Mouse (Mus musculus) left cerebral cortex, postnatal 14 days (tissue): ENCODE measurements around the gene Nat8. TPM values are rescaled to one million over a fixed set of nuclear protein-coding genes. Genes with fewer than 3 reads are reported as not detected.
A peak's percentile ranks its signal among the peaks of the same experiment; 100 is the strongest.
"Not testable (repeated sequence)": the region's sequence is repeated elsewhere in the genome, so short reads cannot be mapped to it uniquely, and the experiment has no call there.

Experiments used
- DNase-seq, 2 experiments: peaks; one replicate each; pipeline ENCODE4 v3.0.0; 2021 to 2022; ENCODE audit warnings: low spot score in 2 of 2, mixed read lengths in 1 of 2
- intact Hi-C: fragments of 180-260 bp; cut with DNase I; formaldehyde crosslinking; loops from one replicate; pipeline ENCODE4 v1.15.1; 2025
- total RNA-seq, 2 experiments: library from RNA; stranded (reverse); gene quantifications; 2 replicates each; pipeline ENCODE4 v1.2.3; 2021

Gene Nat8
- total RNA-seq, 2 experiments from 2014 or later, result 1.2 to 2.0 TPM

DNA sequence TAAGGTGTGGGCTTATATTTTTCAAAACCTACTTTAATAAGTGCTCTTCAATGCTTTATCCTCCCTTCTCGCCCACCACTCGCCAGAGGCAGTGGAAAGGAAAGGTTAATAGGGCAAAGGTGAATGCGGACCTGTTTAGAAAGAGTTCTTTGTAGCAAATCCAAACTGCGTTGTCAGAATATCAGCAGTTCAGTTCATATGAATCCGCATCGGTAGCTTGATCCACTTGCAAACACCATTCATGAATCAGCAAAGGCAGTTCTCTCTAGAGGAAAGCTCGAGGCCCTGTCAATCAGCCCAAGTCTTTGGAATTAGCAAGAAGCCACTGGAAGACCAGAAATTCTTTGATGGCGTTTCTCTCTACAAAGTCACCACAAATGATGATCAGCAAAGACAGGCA, 6.8 kb upstream of the Nat8 start:
- intact Hi-C loops, result loop anchor here (2.0 to 10.0 kb wide), 2 partner anchors 56 to 176 kb away; partner anchors contain the start of gene Figla
- no peak for DNase-seq

DNA sequence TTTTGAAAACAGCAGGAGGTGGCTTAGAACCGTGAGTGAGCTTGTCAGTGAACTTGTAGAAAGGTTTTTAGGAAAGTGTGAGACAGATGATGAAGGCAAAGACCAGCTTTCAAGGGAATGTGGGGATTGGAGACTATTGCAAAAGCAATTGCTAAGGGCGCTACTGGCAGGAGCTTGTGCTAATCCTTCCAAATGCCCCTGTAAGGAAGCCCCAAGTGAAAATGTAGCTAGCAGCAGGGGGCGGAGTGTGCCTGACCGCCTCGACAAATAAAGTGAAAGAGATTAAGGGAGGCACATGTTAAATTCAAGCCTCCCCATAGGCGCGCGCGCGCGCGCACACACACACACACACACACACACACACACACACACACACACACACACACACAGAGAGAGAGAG, 5.4 kb upstream of the Nat8 start:
- peak; percentile 31 to 40 for DNase-seq
- intact Hi-C loops, result loop anchor here (10.0 kb wide), 1 partner anchor 177 kb away; the partner anchor contains the start of gene Figla

GRCm38 (mm10) chr6:85836827-85837226, 4.9 kb upstream of the Nat8 start:
- peak; percentile 57 to 68 for DNase-seq
- intact Hi-C loops, result loop anchor here (10.0 kb wide), 1 partner anchor 178 kb away; the partner anchor contains the start of gene Figla

- intact Hi-C loops, result loop anchor here (10.0 kb wide), 1 partner anchor 179 kb away; the partner anchor contains the start of gene Figla
- not testable (repeated sequence) for DNase-seq
Observed at GRCm38 (mm10) chr6:85836098-85836497, 4.2 kb upstream of the Nat8 start.

- DNase-seq, result not testable (repeated sequence)
- intact Hi-C loops, result loop anchor here (10.0 kb wide), 1 partner anchor 180 kb away; the partner anchor contains the start of gene Figla
Observed at GRCm38 (mm10) chr6:85835104-85835503, 3.2 kb upstream of the Nat8 start.

DNA sequence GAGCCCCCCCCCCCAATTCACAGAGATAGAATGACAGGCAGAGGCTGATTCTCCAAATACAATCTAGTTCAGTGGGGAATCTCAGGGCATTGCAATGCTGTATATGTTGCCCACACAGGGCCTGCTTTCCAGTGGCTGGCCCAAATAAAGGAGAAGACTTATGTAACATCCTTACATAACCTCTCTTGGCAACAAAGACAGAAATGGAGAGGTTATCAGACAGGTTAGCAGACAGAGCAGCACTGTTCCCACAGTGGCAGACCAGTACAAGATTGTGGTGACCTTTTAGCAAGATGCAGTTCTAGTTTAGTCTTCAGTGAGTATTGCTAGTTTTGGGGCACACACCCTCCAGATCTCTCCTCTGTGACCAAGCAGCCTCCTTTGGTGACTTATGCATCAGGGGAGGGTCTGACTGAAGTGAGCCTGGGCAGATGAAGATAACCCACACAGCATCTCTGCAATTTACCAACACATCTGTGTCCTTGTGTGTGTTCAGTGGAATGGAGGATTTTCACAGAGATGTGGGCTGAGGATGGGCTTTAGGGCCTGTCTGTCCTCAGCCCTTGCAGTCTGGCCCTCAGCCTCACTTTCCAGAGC, 2.7 kb upstream of the Nat8 start:
- intact Hi-C loops, result loop anchor here (10.0 kb wide), 1 partner anchor 180 kb away; the partner anchor contains the start of gene Figla
- DNase-seq, result peak in 1 of 2 experiments; percentile 35

- DNase-seq, result no peak
Observed at GRCm38 (mm10) chr6:85829462-85829861, 2.4 kb downstream of the Nat8 start.

GRCm38 (mm10) chr6:85825886-85826285, 6.0 kb downstream of the Nat8 start:
- DNase-seq, result no peak
- intact Hi-C loops, result no loop called here

More at GRCm38 (mm10) chr6:85829462-85829861, 2.4 kb downstream of the Nat8 start:
- intact Hi-C loops, result no loop called here

DNA sequence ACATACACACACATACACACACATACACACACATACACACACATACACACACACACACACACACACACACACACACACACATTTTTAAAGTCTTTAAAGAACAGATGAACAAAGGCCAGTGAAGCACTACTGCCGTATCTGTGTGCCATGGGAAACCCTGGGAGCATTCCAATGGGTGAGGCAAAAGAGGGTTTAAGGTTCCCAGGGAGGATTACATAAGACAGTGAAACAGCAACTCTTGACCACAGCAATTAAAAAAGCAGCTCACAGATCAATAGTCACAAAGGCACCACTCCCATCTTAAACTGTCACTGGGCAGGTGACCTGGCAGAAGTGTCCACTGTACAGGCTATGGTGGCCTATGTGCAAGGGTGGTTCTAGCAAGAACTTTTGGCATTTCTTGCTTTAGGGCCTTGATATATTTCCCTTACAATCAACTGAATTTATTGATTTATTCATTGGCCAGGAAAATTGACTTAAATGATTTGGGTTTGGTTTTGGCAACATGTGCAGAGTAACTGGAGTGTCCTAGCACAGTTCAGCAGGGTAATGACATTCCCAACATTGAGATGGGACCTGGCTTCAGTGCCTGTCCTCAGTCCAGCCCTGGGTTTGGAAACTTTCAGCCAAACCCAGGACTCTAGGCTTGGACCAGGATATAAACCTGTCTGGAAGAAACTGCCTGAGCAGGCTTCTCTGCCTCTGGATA, 8.3 kb downstream of the Nat8 start:
- DNase-seq, result no peak
- intact Hi-C loops, result no loop called here

GRCm38 (mm10) chr6:85822286-85822685, 9.6 kb downstream of the Nat8 start:
- intact Hi-C loops, result no loop called here
- no peak for DNase-seq

- DNase-seq, result no peak
- intact Hi-C loops, result no loop called here
Observed at GRCm38 (mm10) chr6:85820837-85821236, 11.0 kb downstream of the Nat8 start, which contains the start of the genes Nat8f6 and Nat8f5. Gene Nat8f6, minus strand, starts transcription at chr6:85820954. Gene Nat8f5, minus strand, starts transcription at chr6:85820972.

- intact Hi-C loops, result no loop called here
- DNase-seq, result no peak
Observed at GRCm38 (mm10) chr6:85818338-85818737, 13.5 kb downstream of the Nat8 start.

GRCm38 (mm10) chr6:85813339-85813738, 18.5 kb downstream of the Nat8 start:
- intact Hi-C loops, result no loop called here
- no peak for DNase-seq

DNA sequence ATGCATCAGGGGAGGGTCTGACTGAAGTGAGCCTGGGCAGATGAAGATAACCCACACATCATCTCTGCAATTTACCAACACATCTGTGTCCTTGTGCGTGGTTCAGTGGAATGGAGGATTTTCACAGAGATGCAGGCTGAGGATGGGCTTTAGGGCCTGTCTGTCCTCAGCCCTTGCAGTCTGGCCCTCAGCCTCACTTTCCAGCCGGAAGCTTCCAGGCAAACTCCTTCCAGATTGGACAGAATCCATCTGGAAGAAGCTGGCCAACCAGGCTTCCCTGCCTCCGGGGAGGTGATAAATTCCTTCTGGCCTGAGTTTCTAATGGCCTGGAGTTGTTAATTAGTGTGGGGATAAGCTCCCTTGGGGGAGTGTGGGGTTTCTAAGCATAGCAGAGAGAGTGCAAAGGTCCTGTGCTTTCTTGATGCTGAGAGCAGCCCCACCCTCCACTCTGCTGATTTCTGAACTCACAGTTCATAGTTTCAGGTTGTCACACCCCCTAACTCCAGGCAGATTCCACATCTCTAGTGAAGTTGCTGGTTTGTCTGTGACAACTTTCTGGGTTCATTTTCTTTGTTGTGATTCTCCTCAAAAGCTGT, 20.8 kb downstream of the Nat8 start:
- DNase-seq, intact Hi-C loops: not testable (repeated sequence)

- DNase-seq, intact Hi-C loops: not testable (repeated sequence)
Observed at GRCm38 (mm10) chr6:85810514-85810913, 21.4 kb downstream of the Nat8 start.

- intact Hi-C loops, result not testable (repeated sequence)
Observed at GRCm38 (mm10) chr6:85809784-85810183, 22.1 kb downstream of the Nat8 start.

GRCm38 (mm10) chr6:85803180-85803579, 28.7 kb downstream of the Nat8 start:
- DNase-seq, intact Hi-C loops: not testable (repeated sequence)

More at GRCm38 (mm10) chr6:85809784-85810183, 22.1 kb downstream of the Nat8 start:
- not testable (repeated sequence) for DNase-seq
